Mouse (Mus musculus) right cerebral cortex, postnatal 25 days (tissue): ENCODE measurements around the gene Ptger3.

ENCODE experiments used
- DNase-seq: peaks from one replicate; pipeline ENCODE4 v3.0.0; 2022

The Ptger3 gene

GRCm38 (mm10) chr3:157597837-157598379 lies 31.2 kb downstream of the Ptger3 start:
- DNase-seq: no peak

- no peak for DNase-seq
Measured at GRCm38 (mm10) chr3:157604684-157605410, 38.2 kb downstream of the Ptger3 start.

GRCm38 (mm10) chr3:157605411-157605740 lies 38.7 kb downstream of the Ptger3 start:
- no peak for DNase-seq

- no peak for DNase-seq
Measured at GRCm38 (mm10) chr3:157613542-157613941, 46.9 kb downstream of the Ptger3 start.

- no peak for DNase-seq
Measured at GRCm38 (mm10) chr3:157616949-157617348, 50.3 kb downstream of the Ptger3 start.

- DNase-seq: no peak
Measured at GRCm38 (mm10) chr3:157627407-157627806, 60.7 kb downstream of the Ptger3 start.

GRCm38 (mm10) chr3:157630671-157631070 lies 64.0 kb downstream of the Ptger3 start:
- DNase-seq: no peak

GRCm38 (mm10) chr3:157631383-157631782 lies 64.7 kb downstream of the Ptger3 start:
- DNase-seq: no peak

- no peak for DNase-seq
Measured at GRCm38 (mm10) chr3:157634431-157634830, 67.7 kb downstream of the Ptger3 start.

- no peak for DNase-seq
Measured at GRCm38 (mm10) chr3:157635713-157636112, 69.0 kb downstream of the Ptger3 start.

- no peak for DNase-seq
Measured at GRCm38 (mm10) chr3:157636887-157637286, 70.2 kb downstream of the Ptger3 start.

- DNase-seq: no peak
Measured at GRCm38 (mm10) chr3:157637341-157637740, 70.6 kb downstream of the Ptger3 start.

GRCm38 (mm10) chr3:157641634-157642033 lies 74.9 kb downstream of the Ptger3 start:
- DNase-seq: no peak

- no peak for DNase-seq
Measured at GRCm38 (mm10) chr3:157661622-157662021, 94.9 kb downstream of the Ptger3 start.

- no peak for DNase-seq
Measured at GRCm38 (mm10) chr3:157664486-157665041, 97.9 kb downstream of the Ptger3 start.

- DNase-seq: no peak
Measured at GRCm38 (mm10) chr3:157665471-157665870, 98.8 kb downstream of the Ptger3 start.

GRCm38 (mm10) chr3:157666142-157666541 lies 99.5 kb downstream of the Ptger3 start:
- DNase-seq: no peak

- no peak for DNase-seq
Measured at GRCm38 (mm10) chr3:157686105-157686504, 119.4 kb downstream of the Ptger3 start.

- no peak for DNase-seq
Measured at GRCm38 (mm10) chr3:157688419-157689162, 121.9 kb downstream of the Ptger3 start.
